Mouse (Mus musculus) spleen, postnatal 10 days (tissue): Measurements from ENCODE around the gene Scaf8.
"Not testable (repeated sequence)": the region's sequence is repeated elsewhere in the genome, so short reads cannot be mapped to it uniquely, and the experiment has no call there.

Experiments used
- DNase-seq, 2 experiments: peaks; one replicate each; pipeline ENCODE4 v3.0.0; 2021 to 2022; ENCODE audit warnings: low spot score in 2 of 2

The Scaf8 gene

GRCm38 (mm10) chr17:3115380-3115974 lies 705 bp downstream of the Scaf8 start:
- peak; percentile 68 to 76 for DNase-seq

GRCm38 (mm10) chr17:3120949-3121348 lies 6.2 kb downstream of the Scaf8 start:
- DNase-seq = not testable (repeated sequence)

DNA sequence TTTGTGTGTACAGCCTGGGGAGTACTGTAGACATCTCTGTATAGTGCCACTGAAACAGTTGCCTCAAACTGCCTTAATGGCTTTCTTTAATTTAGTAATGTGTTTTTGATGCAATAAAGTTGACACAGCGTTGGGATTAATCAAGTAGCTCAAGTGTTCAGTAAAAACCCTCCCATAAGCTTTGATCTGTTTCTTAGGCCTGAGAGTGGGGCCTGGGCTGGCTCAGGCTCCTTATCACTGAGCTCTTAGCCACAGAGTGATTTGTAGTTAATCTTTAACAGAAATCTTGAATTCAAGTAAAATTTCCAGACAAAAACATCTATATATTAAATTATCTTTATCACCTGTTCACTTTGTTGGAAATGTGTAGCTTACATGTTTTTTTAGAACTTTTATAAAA lies 8.8 kb downstream of the Scaf8 start:
- DNase-seq = not testable (repeated sequence)

DNA sequence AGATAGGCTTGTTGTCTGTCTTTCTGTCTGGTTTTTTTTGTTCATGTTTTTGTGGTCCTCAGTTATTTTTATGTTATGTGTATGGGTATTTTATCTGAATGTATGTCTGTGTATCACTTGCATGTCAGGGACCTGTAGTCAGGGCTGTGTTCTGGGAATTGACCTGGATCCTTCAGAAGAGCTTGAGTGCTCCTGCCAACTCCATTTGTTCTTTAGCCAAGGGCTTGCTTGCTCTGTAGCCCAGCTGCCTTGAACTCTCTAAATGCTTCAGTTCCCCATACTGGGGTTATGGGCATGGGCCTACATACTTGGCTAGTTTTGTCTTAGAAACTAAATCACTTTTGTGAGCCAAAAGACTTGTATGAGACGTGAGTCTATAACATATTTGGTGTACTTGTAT lies 13.9 kb downstream of the Scaf8 start:
- DNase-seq = no peak

DNA sequence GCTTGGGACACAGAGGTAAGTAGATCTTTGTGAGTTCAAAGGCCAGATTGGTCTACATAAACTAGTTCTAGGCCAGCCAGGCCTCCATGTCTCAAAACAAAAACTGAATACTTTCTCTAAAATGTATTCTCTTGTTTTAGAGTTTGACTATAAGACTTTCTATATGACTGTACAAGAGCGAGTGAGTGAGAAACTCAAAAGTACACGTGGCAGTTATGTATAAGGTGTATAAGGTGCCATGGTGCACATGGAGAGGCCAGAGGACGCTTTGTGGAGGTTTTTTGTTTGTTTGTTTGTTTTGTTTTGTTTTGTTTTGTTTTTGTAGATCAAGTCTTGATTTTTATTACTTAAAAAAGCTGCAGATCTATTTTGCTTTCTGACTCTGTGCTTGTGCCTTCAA lies 15.0 kb downstream of the Scaf8 start:
- DNase-seq = no peak

- DNase-seq = no peak
Observed at GRCm38 (mm10) chr17:3135346-3135745, 20.6 kb downstream of the Scaf8 start.

DNA sequence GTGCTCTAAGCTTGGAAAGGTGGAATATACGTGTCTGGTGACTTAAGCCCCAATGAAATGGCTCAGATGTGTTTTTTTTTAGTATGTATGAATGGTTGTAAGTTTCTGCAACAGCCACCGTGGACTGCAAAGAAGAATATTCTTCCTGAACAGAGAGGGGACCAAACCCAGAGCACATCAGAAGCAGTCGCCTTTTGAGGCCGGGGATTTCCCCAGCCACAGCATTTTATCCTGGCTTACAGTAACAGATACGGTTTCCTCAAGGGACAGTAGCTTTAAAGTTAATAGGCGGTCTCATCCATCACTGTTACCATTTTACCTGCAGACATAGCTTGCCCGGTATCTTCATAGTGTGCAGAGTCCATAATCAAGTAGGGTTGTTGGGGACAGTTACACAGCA lies 21.4 kb downstream of the Scaf8 start:
- no peak for DNase-seq

DNA sequence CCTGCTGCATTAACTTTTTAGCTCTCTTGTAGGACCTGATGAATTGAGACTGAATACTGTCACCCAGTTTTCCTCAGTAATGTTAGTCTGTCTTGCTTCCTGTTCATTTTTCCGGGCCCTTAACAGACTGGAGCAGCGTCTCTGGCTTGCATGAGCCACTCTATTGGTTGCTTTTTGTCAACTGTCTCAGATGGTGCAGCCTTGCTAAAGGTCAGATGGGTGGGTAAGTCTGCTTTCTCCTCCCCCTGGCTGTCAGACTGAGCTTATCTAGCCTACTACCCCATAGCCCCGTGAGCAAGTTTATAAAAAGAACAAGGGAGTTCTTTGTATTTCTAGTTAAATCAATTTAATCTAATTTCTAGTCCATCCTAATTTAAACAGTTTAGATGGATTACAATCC lies 23.6 kb downstream of the Scaf8 start:
- DNase-seq = no peak

GRCm38 (mm10) chr17:3140100-3140499 lies 25.3 kb downstream of the Scaf8 start:
- no peak for DNase-seq

- DNase-seq = no peak
Observed at GRCm38 (mm10) chr17:3148853-3149252, 34.1 kb downstream of the Scaf8 start.

DNA sequence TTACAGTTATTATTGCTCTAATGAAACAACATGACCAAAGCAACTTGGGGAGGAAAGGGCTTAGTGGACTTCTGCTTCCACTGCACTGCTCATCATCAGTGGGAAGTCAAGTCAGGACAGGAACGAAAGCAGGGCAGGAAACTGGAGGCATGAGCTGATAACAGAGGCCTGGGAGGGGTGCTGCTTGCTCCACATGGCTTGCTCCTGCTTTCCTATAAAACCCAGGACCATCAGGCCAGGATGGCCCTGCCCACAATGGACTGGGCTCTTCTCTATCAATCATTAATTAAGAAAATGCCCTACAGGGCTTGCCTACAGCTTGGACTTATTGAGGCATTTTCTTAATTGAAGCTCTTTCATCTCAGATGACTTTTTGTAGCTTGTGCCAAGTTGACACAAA lies 34.8 kb downstream of the Scaf8 start:
- DNase-seq = no peak

- not testable (repeated sequence) for DNase-seq
Observed at GRCm38 (mm10) chr17:3150701-3151100, 35.9 kb downstream of the Scaf8 start.

GRCm38 (mm10) chr17:3151181-3151580 lies 36.4 kb downstream of the Scaf8 start:
- DNase-seq = no peak

DNA sequence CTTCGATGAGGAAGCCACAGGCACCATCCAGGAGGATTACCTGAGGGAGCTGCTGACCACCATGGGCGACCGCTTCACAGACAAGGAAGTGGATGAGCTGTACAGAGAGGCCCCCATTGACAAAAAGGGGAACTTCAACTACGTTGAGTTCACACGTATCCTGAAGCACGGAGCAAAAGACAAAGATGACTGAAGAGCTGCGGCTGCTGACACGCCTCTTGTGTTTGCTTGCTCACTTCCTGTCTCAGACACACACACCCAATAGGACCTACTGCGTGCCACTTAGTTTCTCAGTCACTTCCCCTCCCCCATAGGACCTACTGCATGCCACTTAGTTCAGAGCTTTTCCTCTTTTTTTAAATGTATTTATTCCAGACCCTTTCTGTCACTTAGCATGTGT lies 41.4 kb downstream of the Scaf8 start:
- peak in 1 of 2 experiments; percentile 23 for DNase-seq

GRCm38 (mm10) chr17:3157016-3157415 lies 42.2 kb downstream of the Scaf8 start:
- no peak for DNase-seq

DNA sequence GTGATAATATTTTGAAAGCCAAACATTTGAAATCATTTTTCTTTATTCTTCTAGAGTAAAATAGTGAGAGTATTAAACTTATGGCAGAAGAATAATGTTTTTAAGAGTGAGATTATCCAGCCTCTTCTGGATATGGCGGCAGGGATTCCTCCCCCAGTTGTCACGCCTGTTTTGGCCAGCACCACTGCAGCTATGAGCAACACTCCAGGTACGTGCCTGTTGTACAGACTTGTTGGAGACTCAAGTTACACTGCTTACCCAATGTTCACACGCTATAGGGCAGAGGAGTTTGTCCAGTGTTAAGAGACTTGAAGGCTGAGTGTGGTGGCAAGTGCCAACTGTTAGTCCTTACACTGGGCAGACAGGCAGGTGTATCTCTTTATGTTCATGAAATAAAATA lies 48.1 kb downstream of the Scaf8 start:
- no peak for DNase-seq

DNA sequence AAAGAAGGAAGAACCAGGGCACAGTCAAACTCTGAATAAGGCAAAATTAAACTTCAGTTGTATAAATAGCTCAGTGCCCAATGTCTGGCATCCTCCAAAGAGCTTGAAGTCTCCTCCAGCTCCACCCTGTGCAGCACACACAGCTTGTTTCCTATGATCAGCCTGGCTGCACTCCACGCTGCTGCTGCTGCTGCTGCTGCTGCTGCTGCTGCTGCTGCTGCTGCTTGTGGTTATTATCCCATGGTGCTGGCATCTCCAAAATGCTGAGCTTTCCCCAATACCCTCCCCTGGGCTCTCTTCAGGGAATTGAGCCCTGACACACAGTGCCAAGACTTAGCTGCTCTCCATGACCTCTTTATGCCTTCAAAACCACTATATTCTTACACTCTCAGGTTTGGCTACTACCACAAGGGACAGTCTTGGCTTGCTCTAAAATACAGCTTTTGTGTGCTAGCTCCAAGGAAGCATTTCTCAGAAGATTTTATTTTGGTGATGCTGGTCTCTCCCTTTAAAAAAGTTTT lies 65.7 kb downstream of the Scaf8 start:
- not testable (repeated sequence) for DNase-seq

- DNase-seq = not testable (repeated sequence)
Observed at GRCm38 (mm10) chr17:3195483-3195882, 80.7 kb downstream of the Scaf8 start.

DNA sequence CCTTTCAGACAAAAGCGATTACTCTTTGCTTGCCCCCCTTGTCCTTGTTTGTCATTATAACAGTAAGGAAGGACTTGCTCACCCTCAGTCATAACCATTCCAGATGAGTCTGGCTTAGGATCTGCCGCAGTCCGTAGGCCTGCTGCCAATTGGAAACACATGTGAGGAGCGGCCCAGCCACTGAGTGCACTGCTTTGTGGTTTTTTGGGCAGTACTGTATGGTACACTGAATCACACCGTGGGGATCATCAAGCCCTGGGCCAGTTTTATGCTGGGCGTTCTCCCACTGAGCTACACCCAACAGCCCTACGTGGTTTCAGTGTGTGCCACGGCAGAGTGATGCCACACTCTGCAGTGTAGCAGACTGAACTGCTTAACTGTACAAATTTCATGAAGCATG lies 85.6 kb downstream of the Scaf8 start:
- no peak for DNase-seq

DNA sequence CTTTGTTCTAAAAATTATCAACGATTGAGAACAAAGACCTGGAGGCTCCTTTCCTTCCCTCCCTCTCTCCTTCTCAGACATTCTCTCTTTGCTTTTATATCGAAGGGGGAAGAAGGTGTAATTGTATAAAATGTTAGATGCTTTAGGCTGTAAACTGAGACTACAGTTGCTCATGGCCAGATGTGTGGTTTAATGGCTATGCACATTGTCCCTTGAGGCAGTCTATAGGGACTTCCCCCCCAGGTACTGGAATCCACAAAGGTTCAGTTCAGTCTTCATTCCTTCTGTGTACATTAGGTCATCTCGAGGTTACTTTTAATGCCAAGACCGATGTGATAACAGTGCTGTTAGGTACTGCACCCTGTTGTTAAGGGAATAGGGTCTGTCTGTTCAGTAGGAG lies 89.1 kb downstream of the Scaf8 start:
- no peak for DNase-seq

- no peak for DNase-seq
Observed at GRCm38 (mm10) chr17:3204826-3205405, 90.1 kb downstream of the Scaf8 start.

- no peak for DNase-seq
Observed at GRCm38 (mm10) chr17:3206527-3207398, 92.0 kb downstream of the Scaf8 start.
